Mouse (Mus musculus) kidney, embryonic 16.5 days (tissue): Measurements from ENCODE around the gene Gtf2i. TPM values are rescaled to one million over a fixed set of nuclear protein-coding genes. Genes with fewer than 3 reads are reported as not detected.

Experiments used
- ATAC-seq: fragments of 200-750 bp; cut with Nextera tagmentation; 2 replicates; pipeline ENCODE4 v1.8.0; 2017; ENCODE audit warnings: moderate TSS enrichment; ENCODE audit not compliant: low FRiP score, low TSS enrichment
- H3K27ac ChIP-seq: fragments of 300-500 bp; sonication (generic); 2 replicates; pipeline ENCODE4 v1.5.1; 2014; ENCODE audit warnings: low read length
- H3K27me3 ChIP-seq: fragments of 300-500 bp; sonication (generic); 2 replicates; pipeline ENCODE4 v1.6.1; 2014; ENCODE audit warnings: low read length, control low read depth, mixed read lengths; ENCODE audit not compliant: insufficient read depth
- H3K36me3 ChIP-seq: fragments of 300-500 bp; sonication (generic); 2 replicates; pipeline ENCODE4 v1.6.1; 2014; ENCODE audit warnings: low read length, control low read depth, mixed read lengths; ENCODE audit not compliant: insufficient read depth
- H3K4me1 ChIP-seq: fragments of 300-500 bp; sonication (generic); 2 replicates; pipeline ENCODE4 v1.6.1; 2014; ENCODE audit warnings: low read length, control low read depth, mixed read lengths; ENCODE audit not compliant: insufficient read depth
- H3K4me2 ChIP-seq: fragments of 300-500 bp; sonication (generic); replicated peaks from 2 replicates; pipeline ENCODE4 v1.6.1; 2014; ENCODE audit warnings: low read depth, low read length
- H3K4me3 ChIP-seq: fragments of 300-500 bp; sonication (generic); 2 replicates; pipeline ENCODE4 v1.5.1; 2014; ENCODE audit warnings: mild to moderate bottlenecking, low read length
- H3K9ac ChIP-seq: fragments of 300-500 bp; sonication (generic); replicated peaks from 2 replicates; pipeline ENCODE4 v1.6.1; 2014; ENCODE audit warnings: low read length
- H3K9me3 ChIP-seq: fragments of 300-500 bp; sonication (generic); 2 replicates; pipeline ENCODE4 v1.6.1; 2016; ENCODE audit warnings: low read length, control low read depth
- WGBS: fragments of 180-500 bp; shearing (Covaris S2); extraction: QIAGEN DNeasy Blood & Tissue Kit; methylation state at CpG from one replicate; pipeline ENCODE4 v1.1.7; 2014; 5-methylcytosine and 5-hydroxymethylcytosine counted together
- polyA plus RNA-seq: library from polyadenylated mRNA; unstranded; fragments of >200 nt; fragmentation: Nextera tagmentation; extraction: Ambion mirVana; gene quantifications from 2 replicates; pipeline ENCODE4 v1.2.1, GENCODE M21; 2015

Gene Gtf2i
- polyA plus RNA-seq, 1 experiment from 2014 or later = 179 TPM

DNA sequence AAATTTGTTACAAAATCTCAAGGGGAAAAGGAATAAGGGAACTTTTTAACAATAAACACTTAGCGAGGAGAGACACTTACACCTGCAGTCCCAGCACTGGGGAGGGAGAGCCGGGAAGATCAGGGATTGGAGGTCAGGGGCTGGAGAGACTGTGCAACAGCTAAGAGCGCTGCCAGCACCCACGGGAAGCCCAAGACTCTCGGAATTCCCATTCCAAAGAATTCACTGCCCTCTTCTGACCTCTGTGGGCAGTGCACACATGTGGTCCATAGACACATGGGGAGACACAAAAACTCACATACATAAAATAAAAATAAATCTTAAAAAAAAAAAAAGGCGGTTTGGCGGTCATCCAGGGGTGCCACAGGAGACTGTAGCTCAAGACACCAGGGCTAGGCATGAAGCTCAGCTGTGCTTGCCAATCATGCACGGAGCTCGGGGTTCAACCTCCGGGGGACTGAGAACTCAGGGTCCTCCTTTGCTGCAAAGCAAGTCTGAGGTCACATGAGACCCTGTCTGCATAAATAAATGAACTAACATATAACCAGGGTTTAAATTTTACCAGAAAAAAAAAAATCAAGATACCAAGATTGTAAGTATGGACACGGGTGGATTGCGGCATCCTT lies 24.5 kb downstream of the Gtf2i start:
- Histone ChIP-seq H3K36me3 (peaks cover 85% of the 10 kb centered on the region), H3K9ac (no peak overlapping the region), H3K27ac (no peak overlapping the region), H3K4me3 (no peak overlapping the region), H3K27me3 (no peaks in the 10 kb centered on the region), H3K4me2 (no peak overlapping the region), H3K9me3 (no peaks in the 10 kb centered on the region), H3K4me1 (no peaks in the 10 kb centered on the region)
- no peak for ATAC-seq
- WGBS = 81% methylated on average over 12 of the region's 12 CpGs

- Histone ChIP-seq H3K9me3 (no peaks in the 10 kb centered on the region), H3K27me3 (no peaks in the 10 kb centered on the region), H3K27ac (no peak overlapping the region), H3K36me3 (peaks cover 91% of the 10 kb centered on the region), H3K4me3 (no peak overlapping the region), H3K9ac (no peak overlapping the region), H3K4me1 (no peaks in the 10 kb centered on the region), H3K4me2 (no peak overlapping the region)
- no peak for ATAC-seq
- 91% methylated on average over 3 of the region's 3 CpGs for WGBS
Measured at GRCm38 (mm10) chr5:134288071-134288470, 26.5 kb downstream of the Gtf2i start.

GRCm38 (mm10) chr5:134284921-134285320 lies 29.6 kb downstream of the Gtf2i start:
- Histone ChIP-seq H3K4me1 (no peaks in the 10 kb centered on the region), H3K4me3 (no peak overlapping the region), H3K9ac (no peak overlapping the region), H3K9me3 (no peaks in the 10 kb centered on the region), H3K27ac (no peak overlapping the region), H3K27me3 (no peaks in the 10 kb centered on the region), H3K4me2 (no peak overlapping the region), H3K36me3 (peaks cover 84% of the 10 kb centered on the region)
- no peak for ATAC-seq
- WGBS = 93% methylated on average over 12 of the region's 12 CpGs

- H3K4me3 ChIP-seq = no peak overlapping the region
- peaks cover 83% of the 10 kb centered on the region for H3K36me3 ChIP-seq
- H3K27ac ChIP-seq = no peak overlapping the region
- 92% methylated on average over 9 of the region's 9 CpGs for WGBS
- H3K9me3 ChIP-seq = no peaks in the 10 kb centered on the region
- no peak for ATAC-seq
- H3K27me3 ChIP-seq = no peaks in the 10 kb centered on the region
- H3K9ac ChIP-seq = no peak overlapping the region
- no peaks in the 10 kb centered on the region for H3K4me1 ChIP-seq
- H3K4me2 ChIP-seq = no peak overlapping the region
Measured at GRCm38 (mm10) chr5:134282603-134283002, 32.0 kb downstream of the Gtf2i start.

- Histone ChIP-seq H3K4me1 (no peaks in the 10 kb centered on the region), H3K4me2 (no peak overlapping the region), H3K36me3 (peaks cover 82% of the 10 kb centered on the region), H3K9me3 (no peaks in the 10 kb centered on the region), H3K27ac (no peak overlapping the region), H3K27me3 (no peaks in the 10 kb centered on the region), H3K9ac (no peak overlapping the region), H3K4me3 (no peak overlapping the region)
- ATAC-seq = no peak
- 75% methylated on average over 3 of the region's 3 CpGs for WGBS
Measured at GRCm38 (mm10) chr5:134282076-134282475, 32.5 kb downstream of the Gtf2i start.

- no peak overlapping the region for H3K27ac ChIP-seq
- no peak overlapping the region for H3K9ac ChIP-seq
- H3K4me1 ChIP-seq = no peaks in the 10 kb centered on the region
- no peaks in the 10 kb centered on the region for H3K9me3 ChIP-seq
- no peak overlapping the region for H3K4me3 ChIP-seq
- WGBS = 77% methylated on average over 7 of the region's 7 CpGs
- ATAC-seq = no peak
- peaks cover 79% of the 10 kb centered on the region for H3K36me3 ChIP-seq
- no peak overlapping the region for H3K4me2 ChIP-seq
- H3K27me3 ChIP-seq = no peaks in the 10 kb centered on the region
Measured at GRCm38 (mm10) chr5:134279371-134279770, 35.2 kb downstream of the Gtf2i start.

DNA sequence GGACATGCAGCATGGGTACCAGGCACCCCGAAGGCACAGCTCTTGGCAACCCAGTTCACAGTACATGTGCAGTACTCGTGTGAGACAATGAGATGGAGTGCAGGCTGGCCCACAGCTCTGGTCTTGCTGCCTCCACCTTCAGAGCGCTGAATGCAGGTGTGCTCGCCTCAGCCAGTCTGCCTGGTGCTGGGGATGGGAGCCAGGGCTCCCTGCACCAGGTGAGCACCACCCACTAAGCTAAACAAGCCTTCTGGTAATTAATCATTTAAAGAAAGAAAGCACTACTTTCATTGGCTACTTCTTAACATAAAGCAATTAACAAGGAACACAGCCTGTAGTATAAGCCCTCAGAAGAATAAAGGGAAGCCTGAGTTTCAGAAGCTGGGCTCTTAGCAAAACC lies 37.5 kb downstream of the Gtf2i start:
- Histone ChIP-seq H3K36me3 (peaks cover 79% of the 10 kb centered on the region), H3K27ac (no peak overlapping the region), H3K4me1 (no peaks in the 10 kb centered on the region), H3K4me3 (no peak overlapping the region), H3K4me2 (no peak overlapping the region), H3K9me3 (no peaks in the 10 kb centered on the region), H3K27me3 (no peaks in the 10 kb centered on the region), H3K9ac (no peak overlapping the region)
- ATAC-seq = no peak
- 92% methylated on average over 4 of the region's 4 CpGs for WGBS

GRCm38 (mm10) chr5:134275556-134275955 lies 39.0 kb downstream of the Gtf2i start:
- H3K27me3 ChIP-seq = no peaks in the 10 kb centered on the region
- 84% methylated on average over 10 of the region's 10 CpGs for WGBS
- H3K27ac ChIP-seq = no peak overlapping the region
- no peaks in the 10 kb centered on the region for H3K9me3 ChIP-seq
- no peak overlapping the region for H3K9ac ChIP-seq
- peaks cover 84% of the 10 kb centered on the region for H3K36me3 ChIP-seq
- H3K4me2 ChIP-seq = no peak overlapping the region
- no peaks in the 10 kb centered on the region for H3K4me1 ChIP-seq
- ATAC-seq = no peak
- no peak overlapping the region for H3K4me3 ChIP-seq

DNA sequence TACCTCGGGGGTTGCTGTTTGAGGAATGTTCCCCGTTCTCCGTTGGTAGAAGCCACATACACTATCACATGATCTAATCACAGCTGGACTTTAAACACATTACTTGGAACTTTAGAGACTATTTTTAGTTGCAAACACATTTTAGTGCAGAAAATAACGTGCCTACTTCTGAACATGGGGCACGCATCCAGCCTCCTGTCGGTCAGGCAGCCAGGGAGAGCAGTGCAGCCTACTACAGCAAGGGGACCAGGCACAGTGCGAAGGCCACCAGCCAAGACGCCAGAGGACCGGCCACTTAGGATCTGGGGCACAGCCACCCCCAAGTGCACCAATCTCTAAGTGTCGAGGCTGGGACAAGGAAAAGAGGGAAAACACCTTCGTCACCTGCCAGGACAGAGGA lies 39.5 kb downstream of the Gtf2i start:
- ATAC-seq = no peak
- no peak overlapping the region for H3K9ac ChIP-seq
- H3K4me2 ChIP-seq = no peak overlapping the region
- H3K36me3 ChIP-seq = peaks cover 82% of the 10 kb centered on the region
- no peak overlapping the region for H3K27ac ChIP-seq
- no peaks in the 10 kb centered on the region for H3K27me3 ChIP-seq
- no peaks in the 10 kb centered on the region for H3K9me3 ChIP-seq
- 85% methylated on average over 11 of the region's 11 CpGs for WGBS
- no peak overlapping the region for H3K4me3 ChIP-seq
- no peaks in the 10 kb centered on the region for H3K4me1 ChIP-seq

GRCm38 (mm10) chr5:134273761-134274160 lies 40.8 kb downstream of the Gtf2i start:
- Histone ChIP-seq H3K4me1 (no peaks in the 10 kb centered on the region), H3K9ac (no peak overlapping the region), H3K27ac (no peak overlapping the region), H3K4me3 (no peak overlapping the region), H3K27me3 (no peaks in the 10 kb centered on the region), H3K4me2 (no peak overlapping the region), H3K9me3 (no peaks in the 10 kb centered on the region), H3K36me3 (peaks cover 74% of the 10 kb centered on the region)
- ATAC-seq = no peak
- 83% methylated on average over 8 of the region's 8 CpGs for WGBS
